Mouse (Mus musculus) spleen, postnatal 4 days (tissue): Measurements from ENCODE around the gene Isy1.
A peak's percentile ranks its signal among the peaks of the same experiment; 100 is the strongest.

Experiments
- DNase-seq, 2 experiments: peaks; one replicate each; pipeline ENCODE4 v3.0.0; 2022; ENCODE audit warnings: low spot score in 2 of 2

The Isy1 gene

DNA sequence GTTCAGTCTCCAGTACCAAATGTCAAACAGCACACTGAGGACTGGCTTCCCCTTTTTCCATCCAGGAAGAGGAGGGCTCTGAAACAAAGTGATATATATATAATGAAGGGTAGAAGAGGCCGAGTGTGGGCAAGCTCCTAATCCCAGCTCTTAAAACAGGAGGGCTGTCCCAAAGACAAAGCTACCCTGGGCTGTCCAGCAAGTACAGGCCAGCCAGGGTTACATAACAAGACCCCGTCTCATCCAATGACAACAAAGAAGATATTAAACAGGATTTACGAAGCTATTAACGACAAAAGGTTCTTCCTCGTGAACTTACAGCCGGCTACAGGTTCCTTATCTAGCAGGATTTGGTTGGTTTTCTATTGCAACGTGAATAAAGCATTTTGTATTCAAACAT lies 33.7 kb downstream of the Isy1 start:
- no peak for DNase-seq

DNA sequence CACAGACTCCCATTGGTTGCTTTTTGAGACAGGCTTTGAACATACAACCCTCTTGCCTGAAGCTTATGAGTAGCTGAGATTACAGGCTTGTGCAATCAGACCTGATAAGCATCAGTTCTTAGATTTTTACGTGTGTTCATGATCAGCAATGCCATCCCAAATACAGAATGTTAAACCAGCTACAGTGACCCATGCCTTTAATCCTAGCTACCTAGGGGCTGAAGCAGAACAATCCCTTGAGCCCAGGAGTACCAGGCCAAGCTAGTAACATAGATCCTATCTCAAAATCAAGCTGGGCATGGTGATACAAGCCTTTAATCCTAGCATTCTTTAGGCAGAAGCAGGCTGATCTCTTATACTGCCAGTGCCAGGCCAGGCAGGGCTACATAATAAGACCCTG lies 34.6 kb downstream of the Isy1 start:
- no peak for DNase-seq

DNA sequence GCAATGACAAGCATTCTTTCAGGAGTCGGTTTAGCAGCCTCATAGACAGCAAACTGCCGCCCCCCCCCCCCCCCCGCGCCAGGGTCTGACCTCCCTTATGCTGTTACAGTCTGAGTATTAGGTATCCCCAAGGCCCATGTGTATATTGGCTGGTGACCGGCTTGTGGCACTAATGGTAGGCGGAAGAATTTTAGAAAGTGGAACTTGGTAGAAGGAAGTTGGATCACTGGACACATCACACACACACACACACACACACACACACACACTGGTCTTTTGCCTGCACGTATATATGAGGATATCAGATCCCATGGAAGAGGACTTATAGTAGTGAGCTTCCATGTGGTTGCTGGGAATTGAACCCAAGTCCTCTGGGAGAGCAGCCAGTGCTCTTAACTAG lies 36.1 kb downstream of the Isy1 start:
- DNase-seq: no peak

DNA sequence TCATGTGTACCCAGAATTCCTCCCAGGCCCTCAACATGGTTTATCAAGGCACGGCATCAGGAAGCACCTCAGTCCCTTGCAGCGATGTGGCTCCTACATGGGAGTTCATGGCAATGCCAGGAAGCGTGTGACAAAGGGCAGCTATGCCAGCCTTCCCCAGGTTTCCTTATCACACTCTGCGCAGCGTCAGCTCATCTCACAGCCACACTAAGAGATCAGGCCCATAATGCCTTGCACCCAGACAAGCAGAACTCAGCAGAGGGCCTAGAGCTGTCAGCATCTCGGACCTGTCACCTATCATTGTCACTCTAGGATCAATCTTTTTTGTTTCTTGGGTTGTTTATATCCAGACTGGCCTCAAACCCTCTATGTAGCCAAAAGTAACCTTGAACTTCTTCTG lies 39.0 kb downstream of the Isy1 start:
- no peak for DNase-seq

DNA sequence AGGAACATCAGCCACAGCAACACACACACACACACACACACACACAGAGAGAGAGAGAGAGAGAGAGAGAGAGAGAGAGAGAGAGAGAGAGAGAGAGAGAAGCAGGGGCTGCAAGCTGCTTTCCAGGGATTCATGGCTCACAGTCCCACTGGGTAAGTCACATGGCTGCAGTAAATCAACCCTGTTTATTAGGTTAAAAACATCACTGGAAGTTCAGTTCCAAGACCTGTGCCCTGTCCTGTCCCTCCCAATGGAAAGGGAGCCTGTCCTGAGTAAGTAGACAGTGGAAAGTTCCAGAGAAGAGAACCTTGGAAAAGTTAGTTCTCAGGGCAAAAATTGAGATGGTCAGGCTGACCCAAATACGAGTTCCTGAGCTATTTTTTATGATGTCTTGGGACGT lies 41.3 kb downstream of the Isy1 start:
- no peak for DNase-seq

DNA sequence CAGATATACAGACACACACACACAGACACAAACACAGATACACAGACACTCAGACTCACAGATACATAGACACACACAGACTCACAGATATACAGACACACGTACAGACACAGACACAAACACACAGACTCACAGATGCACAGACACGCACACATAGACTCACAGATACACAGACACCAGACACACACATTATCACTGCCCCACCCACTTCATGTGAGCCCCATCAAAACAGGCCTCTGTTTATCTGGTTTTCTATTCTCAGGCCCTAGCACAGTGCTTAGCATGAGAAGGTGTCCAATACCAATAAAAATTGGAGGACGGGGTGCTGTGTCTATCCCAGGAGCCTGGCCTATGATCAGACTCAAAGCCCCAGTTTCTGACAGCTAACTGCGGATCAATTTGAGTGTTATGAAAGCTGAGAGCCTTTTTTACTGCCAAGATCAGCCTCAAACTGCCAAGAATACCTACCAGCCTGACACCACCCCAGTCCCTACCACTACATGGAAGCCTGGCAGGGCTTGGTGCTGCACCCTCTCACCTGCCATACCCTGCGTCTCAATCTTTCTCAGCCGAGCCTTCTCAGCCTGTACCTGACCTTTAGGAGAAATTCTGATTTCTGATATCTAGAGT lies 42.2 kb downstream of the Isy1 start:
- DNase-seq: no peak

DNA sequence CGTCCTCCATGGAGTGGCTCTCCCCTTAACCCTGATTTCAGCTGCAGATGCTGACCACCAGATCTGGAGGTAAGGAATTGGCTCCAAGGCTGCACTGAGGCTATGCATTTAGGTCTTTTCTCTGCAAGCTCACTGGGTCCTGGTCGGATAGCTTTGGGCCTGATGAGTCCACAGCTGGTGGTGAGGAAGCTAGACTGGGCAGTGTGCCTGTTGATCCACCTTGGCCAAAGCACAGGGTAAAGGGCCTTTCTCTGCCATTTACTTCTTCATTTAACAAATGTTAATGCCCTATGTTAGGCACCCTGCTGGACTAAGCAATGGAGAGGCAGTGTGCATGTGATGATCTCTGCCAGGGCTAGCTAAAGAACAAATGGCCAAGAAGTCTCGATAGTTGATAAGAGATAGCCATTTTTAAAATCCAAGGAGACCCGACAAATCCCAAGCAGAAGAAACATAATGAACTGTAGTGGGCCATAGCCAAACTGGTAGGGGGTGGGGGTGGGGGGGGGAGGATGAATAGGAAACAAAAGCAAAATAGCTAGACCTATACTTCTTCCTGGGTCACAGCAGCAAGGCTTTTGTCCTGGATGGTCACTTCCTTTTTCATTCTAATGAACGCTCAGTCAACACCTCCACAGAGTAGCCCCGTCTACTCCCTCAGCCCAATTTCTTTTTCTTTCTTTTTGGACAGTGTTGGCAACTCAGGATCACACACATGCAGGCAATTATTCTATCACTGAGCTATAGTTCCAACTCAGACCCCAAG lies 43.0 kb downstream of the Isy1 start:
- no peak for DNase-seq

DNA sequence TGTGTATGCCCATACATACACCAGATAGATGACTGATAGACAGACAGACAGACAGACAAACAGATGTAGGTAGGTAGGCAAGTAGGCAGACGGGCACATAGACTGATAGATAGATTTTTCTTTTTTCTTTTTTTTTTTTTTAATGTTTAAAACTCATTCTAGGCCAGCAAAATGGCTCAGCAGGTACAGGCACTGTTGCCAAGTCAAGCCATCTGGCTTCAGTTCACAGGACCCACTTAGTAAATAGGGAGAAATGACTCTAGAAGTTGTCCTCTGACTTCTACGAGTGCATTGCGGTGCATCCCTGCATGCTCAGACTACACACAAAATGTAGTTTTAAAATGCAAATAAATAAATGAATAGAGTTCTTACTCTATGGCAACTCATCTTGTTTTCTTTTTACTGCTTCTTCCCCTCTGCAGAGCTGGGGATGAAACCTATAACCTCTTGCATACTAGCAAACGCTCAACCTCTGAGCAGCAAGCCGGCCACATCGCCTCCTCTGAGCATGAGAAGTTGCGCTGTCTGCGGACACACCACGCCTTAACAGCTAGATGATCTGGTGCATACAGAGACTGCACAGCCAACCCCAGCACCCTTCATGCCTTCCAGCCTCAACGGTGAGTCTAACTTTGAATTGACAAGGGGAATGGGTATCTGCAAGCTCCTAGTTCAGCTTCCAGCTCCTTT lies 44.6 kb downstream of the Isy1 start:
- DNase-seq: no peak

DNA sequence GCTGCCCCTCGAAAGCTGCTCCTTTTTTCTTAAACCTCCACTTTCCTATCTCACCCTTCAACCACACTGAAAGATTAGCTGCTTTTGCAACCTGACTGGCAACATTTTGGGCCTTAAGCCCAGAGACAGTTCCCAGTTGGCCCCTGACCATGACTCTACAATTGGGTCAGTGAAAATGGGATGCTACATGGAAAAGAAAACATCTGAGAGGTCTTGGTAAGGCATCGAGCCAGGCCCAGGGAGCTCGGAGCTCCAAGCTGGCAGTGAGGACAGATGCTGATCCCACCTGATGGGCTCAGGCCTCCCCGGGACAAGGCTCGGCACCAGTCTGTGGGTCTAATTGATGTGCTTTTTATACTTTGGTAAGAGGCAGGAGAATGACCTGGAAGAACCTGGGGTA lies 46.8 kb downstream of the Isy1 start:
- DNase-seq: no peak

DNA sequence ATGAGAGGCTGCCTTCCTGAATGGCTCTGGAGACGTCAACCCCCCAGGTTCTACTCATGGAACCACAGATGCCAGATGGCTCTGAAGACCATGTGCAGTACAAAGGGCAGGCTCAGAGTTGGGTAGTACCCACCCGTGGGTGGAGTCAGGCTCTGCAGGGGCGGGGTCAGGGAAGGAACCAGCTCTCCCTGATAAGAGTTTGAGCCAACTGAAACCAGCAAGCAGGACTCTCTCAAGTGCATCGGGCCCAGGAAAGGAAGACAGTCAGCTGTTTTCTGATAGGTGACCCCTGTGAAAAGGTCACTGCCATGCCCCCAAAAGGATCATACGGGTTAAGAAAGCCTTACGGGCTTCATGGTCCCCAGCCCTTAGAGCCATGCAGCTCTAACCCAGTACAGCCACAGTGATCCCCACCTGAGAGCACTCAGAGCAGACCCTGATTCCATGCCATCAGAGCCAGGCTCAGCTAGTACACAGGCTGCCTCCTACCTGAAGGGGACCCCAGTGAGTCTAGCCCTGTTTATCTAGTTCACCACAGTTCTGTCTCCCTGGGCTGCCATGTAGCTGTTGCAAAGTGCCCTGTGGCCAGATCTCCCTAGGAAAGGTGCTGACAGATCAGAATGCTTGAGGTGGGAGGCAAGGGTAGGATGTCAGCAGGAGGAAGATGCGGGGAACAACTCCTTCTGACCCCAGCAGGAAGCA lies 47.7 kb downstream of the Isy1 start:
- peak; percentile 91 to 94 for DNase-seq

DNA sequence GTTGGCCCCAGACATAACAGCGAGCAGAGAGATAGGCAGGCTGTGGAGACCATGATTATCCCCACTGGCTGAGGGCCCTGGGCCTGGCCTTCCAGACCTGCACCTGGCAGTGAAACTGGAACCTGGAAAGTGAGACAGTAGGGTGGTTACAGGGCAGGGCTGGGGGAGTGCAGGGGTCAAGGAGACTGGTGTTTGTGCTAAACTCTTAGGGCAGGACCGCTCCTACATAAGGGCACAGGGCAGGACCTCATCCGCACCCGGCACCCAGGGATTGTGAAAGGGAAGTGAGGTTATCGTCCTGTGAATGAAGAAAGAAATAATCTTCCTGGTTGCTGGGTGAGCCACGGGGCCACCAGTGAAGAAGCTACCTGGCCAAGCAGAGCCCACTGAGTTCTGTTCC lies 48.8 kb downstream of the Isy1 start:
- peak in 1 of 2 experiments; percentile 68 for DNase-seq

DNA sequence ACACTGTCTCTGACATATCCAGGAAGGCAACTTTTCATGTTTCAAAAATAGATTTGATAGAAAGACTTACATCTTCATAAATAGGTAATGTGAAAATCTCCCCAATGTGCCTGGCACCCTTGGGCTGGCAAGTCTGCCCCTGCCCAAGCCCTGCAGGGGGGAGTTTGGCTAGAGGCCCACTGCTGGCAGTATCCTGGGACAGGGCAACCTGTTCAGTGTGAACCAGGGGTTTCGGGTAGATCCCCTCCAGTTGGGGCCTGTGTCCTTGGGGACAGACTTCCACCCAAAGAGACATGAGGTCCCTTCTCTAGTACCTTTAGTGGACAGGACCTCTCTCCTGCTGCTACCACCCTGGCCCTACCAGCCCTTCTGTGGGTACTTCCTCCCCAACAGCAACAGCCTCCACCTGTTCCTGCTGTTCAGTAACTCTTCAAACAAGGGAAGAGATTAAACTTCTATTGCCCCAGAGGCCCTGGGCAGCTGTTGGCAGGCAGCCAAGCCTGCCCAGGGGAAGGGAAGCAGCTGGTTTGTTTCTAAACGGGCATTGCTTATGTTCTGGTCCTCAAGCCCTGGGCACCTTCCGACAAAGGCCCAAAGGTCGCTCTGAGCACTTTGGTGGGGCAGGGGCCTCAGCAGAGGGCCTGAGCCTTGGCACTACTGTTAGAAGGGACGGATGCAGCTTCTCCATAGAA lies 49.6 kb downstream of the Isy1 start:
- DNase-seq: peak; percentile 77 to 85

DNA sequence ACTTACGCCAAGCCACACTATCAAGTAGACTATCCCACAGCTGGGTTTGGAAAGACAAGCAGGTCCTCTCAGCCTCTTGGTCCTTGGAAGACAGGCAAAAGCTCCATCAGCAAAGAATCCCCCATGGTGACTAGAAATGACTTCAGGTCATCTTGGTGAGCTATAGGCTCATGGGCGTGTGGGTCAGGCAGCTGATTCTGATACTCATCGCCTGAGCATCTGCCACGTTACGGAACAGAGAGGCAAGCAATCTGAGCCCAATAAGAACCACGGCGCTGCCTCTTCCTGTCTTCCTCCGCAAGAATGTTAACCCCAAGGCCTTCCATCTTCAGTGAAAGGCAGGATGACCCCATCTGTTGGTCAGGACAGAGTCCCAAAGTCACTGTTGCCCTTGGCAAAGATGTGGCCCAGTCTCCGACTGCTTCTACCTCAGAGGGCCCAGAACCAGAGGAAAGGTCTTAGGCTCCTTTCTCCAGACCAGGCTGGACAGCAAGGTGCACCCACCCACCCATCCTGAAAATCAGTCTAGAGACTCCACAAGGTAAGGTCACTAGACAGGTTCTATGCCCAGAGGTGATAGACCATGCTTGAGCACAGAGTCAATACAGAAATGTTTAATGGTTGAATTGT lies 50.2 kb downstream of the Isy1 start:
- peak in 1 of 2 experiments; percentile 60 for DNase-seq

DNA sequence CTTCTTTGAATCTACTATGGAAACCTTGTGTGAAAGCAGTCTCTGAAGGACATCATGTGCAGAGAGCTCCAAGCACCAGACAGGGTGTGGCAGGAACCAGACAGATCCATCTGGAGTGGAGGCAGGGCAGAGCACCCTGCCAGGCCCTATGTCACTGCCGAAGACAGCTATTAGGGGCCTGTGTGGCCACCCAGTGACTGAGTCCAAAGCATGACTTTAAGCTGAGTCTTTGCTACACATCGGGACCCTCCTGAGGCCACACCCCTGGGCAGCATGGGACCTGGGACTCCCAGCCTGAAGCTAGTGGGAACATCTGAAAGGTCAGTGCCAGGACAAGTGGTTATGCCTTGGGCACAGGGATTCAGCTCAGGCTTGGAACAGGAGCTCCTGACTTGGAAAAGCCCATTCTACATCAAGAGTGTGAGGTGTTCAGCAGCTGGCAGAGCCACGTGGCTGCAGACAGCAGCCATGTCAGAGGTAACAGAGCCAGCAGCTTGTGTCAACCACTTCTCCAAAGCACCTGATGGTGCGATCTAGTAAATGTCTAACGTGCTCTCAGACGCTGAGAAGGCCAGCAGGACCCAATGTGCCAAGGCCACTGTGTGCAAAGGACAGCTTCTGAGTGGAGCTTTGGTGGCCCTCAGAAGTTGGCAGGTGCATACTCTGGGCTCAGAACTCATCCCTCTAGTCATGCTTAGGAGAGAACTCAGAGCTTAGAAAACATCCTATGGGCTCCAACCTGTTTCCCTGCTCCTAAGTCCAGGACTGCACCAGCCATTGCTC lies 51.3 kb downstream of the Isy1 start:
- DNase-seq: peak in 1 of 2 experiments; percentile 65

DNA sequence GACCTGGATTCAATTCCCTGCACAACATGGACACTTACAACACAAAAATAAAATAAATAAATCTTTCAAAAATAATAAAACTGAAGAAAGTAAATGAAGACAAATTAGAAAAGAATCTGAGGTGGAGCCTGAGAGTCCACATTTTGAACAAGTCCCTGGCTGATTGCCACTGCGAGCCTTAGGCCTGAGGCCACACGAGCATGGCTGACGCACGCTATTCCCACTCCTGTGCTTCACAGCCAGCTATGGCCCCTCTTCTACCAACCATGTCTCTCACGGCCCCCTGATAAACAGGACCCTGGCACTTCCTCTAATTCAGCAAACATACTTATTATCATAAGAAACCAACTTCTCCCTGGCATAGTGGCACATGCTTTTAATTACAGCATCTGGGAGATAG lies 52.0 kb downstream of the Isy1 start:
- no peak for DNase-seq

DNA sequence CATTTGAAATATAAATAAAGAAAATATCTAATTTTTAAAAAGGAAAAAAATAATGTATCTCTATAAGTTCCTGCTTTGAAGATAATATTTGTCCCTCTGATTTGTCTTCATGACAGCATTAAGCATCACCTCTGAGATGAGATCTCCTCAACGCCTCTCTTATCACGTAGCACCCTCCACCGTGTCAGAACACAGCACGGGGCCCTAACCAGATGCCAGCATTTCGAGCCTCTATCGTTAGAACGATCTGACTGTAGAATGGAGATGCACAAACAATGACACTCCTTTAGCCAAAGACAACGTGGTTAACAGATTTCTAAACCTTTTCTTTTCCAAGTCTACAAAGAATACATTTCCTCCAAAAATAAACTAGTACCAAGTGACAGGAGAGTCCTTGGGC lies 54.6 kb downstream of the Isy1 start:
- DNase-seq: no peak

DNA sequence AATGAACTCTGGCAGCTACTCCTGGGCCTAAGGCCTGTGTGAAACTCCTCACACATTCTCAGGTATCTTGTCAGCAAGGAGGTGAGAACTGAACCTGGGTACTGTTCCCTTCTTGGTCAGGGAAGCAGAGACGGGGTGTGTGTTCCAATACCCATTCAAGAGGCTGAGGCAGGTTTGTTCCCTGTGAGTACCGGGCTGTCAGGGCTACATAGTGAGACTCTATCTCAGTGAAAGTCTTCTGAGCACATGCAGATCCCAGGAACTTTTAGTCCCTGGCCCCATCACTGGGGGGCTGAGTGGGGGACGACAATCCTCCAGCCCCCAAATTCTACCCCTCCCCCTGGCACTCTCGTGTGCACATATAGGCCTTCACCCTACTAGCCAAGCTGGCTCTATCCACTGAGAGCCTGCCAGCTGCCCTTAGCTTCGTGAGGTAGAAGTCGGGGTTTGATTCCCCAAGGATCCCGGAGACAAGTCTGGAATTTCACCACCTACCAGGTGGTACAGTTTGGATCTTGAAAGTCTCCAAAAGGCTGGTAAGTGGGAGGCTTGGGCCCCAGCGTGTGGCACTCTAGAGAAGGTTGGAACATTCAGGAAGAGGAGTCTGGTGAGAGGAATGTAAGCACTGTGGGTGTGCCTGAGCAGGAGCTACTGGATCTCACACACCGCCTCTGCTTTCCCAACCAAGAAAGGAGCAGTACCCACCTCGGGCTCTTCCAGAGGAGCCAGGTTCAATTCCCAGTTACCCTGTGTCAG lies 57.9 kb downstream of the Isy1 start:
- no peak for DNase-seq

DNA sequence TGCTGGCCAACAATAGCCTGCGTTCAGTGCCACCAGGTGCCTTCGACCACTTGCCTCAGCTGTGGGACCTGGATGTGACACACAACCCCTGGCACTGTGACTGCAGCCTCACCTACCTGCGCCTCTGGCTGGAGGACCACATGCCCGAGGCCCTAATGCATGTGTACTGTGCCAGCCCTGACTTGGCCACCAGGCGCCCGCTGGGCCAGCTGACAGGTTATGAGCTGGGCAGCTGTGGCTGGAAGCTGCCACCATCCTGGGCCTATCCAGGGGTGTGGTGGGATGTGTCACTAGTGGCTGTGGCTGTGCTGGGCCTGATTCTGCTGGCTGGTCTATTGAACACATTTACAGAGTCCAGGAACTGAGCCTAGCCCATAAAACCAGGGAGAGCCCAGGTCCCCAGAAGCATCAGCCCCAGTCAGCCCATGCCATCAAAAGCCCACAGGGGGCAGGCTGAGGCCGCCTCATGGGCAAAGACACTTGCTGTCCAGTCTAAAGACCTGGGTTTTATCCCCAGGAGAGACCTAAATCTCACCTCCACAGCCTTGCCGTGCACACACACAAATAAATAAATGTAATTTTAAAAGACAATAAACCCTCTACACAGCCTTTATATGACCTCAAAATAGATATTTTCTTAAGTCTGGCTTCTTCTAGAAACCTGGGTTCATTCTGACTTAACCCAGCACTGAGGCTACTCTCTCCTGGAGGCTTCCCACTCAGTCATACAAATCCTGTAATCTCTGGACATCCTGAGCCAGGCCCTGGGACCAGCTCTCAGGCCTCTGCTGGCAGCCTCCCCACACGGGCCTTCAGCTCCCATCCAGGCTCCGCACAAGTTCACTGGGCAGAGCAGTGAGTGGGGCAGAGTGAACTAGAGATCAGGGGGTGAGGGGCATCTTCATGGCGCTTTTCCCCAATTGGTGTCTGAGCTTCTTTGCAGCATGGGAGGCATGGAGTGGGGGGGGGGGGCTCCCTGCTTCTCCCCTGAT lies 59.1 kb downstream of the Isy1 start:
- DNase-seq: peak in 1 of 2 experiments; percentile 67
